Mouse (Mus musculus) cerebellum, postnatal 25 days (tissue): Measurements from ENCODE around the gene Cops6.

Experiments used
- DNase-seq, 2 experiments: peaks; one replicate each; pipeline ENCODE4 v3.0.0; 2021; ENCODE audit warnings: mixed read lengths in 2 of 2

Cops6 gene

GRCm38 (mm10) chr5:138187661-138188306 lies 26.9 kb downstream of the Cops6 start:
- peak; percentile 68 to 80 for DNase-seq

- peak; percentile 90 to 92 for DNase-seq
Observed at GRCm38 (mm10) chr5:138193771-138194727, 33.2 kb downstream of the Cops6 start, which contains the start of gene Mblac1. Gene Mblac1, plus strand, starts transcription at chr5:138194314.

GRCm38 (mm10) chr5:138194755-138195345 lies 34.0 kb downstream of the Cops6 start:
- peak in 1 of 2 experiments; percentile 66 for DNase-seq

GRCm38 (mm10) chr5:138195463-138195862 lies 34.6 kb downstream of the Cops6 start:
- no peak for DNase-seq

- peak in 1 of 2 experiments; percentile 38 for DNase-seq
Observed at GRCm38 (mm10) chr5:138199576-138199975, 38.7 kb downstream of the Cops6 start.

GRCm38 (mm10) chr5:138202086-138202485 lies 41.2 kb downstream of the Cops6 start:
- peak in 1 of 2 experiments; percentile 44 for DNase-seq

- no peak for DNase-seq
Observed at GRCm38 (mm10) chr5:138207253-138207652, 46.4 kb downstream of the Cops6 start.

- DNase-seq: no peak
Observed at GRCm38 (mm10) chr5:138207873-138208272, 47.0 kb downstream of the Cops6 start.
